Mouse (Mus musculus) limb, embryonic 13.5 days (tissue): ENCODE data around the gene Pdgfa. TPM values are rescaled to one million over a fixed set of nuclear protein-coding genes. Genes with fewer than 3 reads are reported as not detected.

Experiments used
- ATAC-seq: fragments of 200-750 bp; cut with Nextera tagmentation; 2 replicates; pipeline ENCODE4 v1.8.0; 2017; ENCODE audit warnings: low read depth, moderate number of reproducible peaks, moderate TSS enrichment; ENCODE audit not compliant: low FRiP score
- H3K27ac ChIP-seq: fragments of 300-500 bp; sonication (generic); 2 replicates; pipeline ENCODE4 v1.5.1; 2015; ENCODE audit warnings: inconsistent platforms, mild to moderate bottlenecking, moderate library complexity
- H3K27me3 ChIP-seq: fragments of 300-500 bp; sonication (generic); 2 replicates; pipeline ENCODE4 v1.6.1; 2015; ENCODE audit warnings: mild to moderate bottlenecking, inconsistent platforms
- H3K36me3 ChIP-seq: fragments of 300-500 bp; sonication (generic); 2 replicates; pipeline ENCODE4 v1.6.1; 2015; ENCODE audit warnings: inconsistent platforms, mild to moderate bottlenecking, moderate library complexity
- H3K4me1 ChIP-seq: fragments of 300-500 bp; sonication (generic); 2 replicates; pipeline ENCODE4 v1.6.1; 2015; ENCODE audit warnings: inconsistent platforms
- H3K4me2 ChIP-seq: fragments of 300-500 bp; sonication (generic); replicated peaks from 2 replicates; pipeline ENCODE4 v1.6.1; 2015; ENCODE audit warnings: inconsistent platforms, mild to moderate bottlenecking, moderate library complexity
- H3K4me3 ChIP-seq: fragments of 300-500 bp; sonication (generic); 2 replicates; pipeline ENCODE4 v1.5.1; 2015; ENCODE audit warnings: moderate library complexity, mild to moderate bottlenecking, inconsistent platforms
- H3K9ac ChIP-seq: fragments of 300-500 bp; sonication (generic); 2 replicates; pipeline ENCODE4 v1.6.1; 2015; ENCODE audit warnings: mild to moderate bottlenecking, inconsistent platforms
- H3K9me3 ChIP-seq: fragments of 300-500 bp; sonication (generic); 2 replicates; pipeline ENCODE4 v1.6.1; 2016; ENCODE audit warnings: inconsistent platforms
- WGBS: fragments of 180-500 bp; shearing (Covaris S2); methylation state at CpG from one replicate; pipeline ENCODE4 v1.1.7; 2015; 5-methylcytosine and 5-hydroxymethylcytosine counted together
- polyA plus RNA-seq: library from polyadenylated mRNA; unstranded; fragments of >200 nt; fragmentation: Nextera tagmentation; extraction: Ambion mirVana; gene quantifications from 2 replicates; pipeline ENCODE4 v1.2.1, GENCODE M21; 2015

The Pdgfa gene
- polyA plus RNA-seq, 1 experiment from 2014 or later = 52.1 TPM

- H3K9me3 ChIP-seq = no peaks in the 10 kb centered on the region
- under 1% methylated on average over 48 of the region's 48 CpGs for WGBS
- peak overlapping the region; percentile 96 for H3K4me2 ChIP-seq
- H3K27me3 ChIP-seq = peaks cover 89% of the 10 kb centered on the region
- H3K36me3 ChIP-seq = no peaks in the 10 kb centered on the region
- H3K4me1 ChIP-seq = peaks cover 67% of the 10 kb centered on the region
- peak overlapping the region; percentile 81 for H3K9ac ChIP-seq
- peak overlapping the region; percentile 79; the same call in 1 of the 2 replicates for H3K27ac ChIP-seq
- peak overlapping the region; percentile 72 for H3K4me3 ChIP-seq
- ATAC-seq = peak; percentile 7; the same call in 1 of the 2 replicates
Observed at GRCm38 (mm10) chr5:138994108-138994785, 2.9 kb downstream of the Pdgfa start.

- H3K4me3 ChIP-seq = peak overlapping the region; percentile 72
- peak overlapping the region; percentile 79; the same call in 1 of the 2 replicates for H3K27ac ChIP-seq
- no peak for ATAC-seq
- H3K4me2 ChIP-seq = peak overlapping the region; percentile 96
- peaks cover 67% of the 10 kb centered on the region for H3K4me1 ChIP-seq
- no peaks in the 10 kb centered on the region for H3K9me3 ChIP-seq
- H3K27me3 ChIP-seq = peaks cover 89% of the 10 kb centered on the region
- H3K36me3 ChIP-seq = no peaks in the 10 kb centered on the region
- peak overlapping the region; percentile 81 for H3K9ac ChIP-seq
- 0% methylated on average over 40 of the region's 40 CpGs for WGBS
Observed at GRCm38 (mm10) chr5:138993371-138994107, 3.6 kb downstream of the Pdgfa start.

GRCm38 (mm10) chr5:138992611-138993370, 4.4 kb downstream of the Pdgfa start:
- peak overlapping the region; percentile 72 for H3K4me3 ChIP-seq
- no peaks in the 10 kb centered on the region for H3K9me3 ChIP-seq
- H3K27ac ChIP-seq = no peak overlapping the region
- peaks cover 67% of the 10 kb centered on the region for H3K4me1 ChIP-seq
- H3K9ac ChIP-seq = peak overlapping the region; percentile 81
- ATAC-seq = no peak
- WGBS = 1% methylated on average over 58 of the region's 59 CpGs
- no peaks in the 10 kb centered on the region; the same call in 1 of the 2 replicates for H3K36me3 ChIP-seq
- peaks cover 84% of the 10 kb centered on the region for H3K27me3 ChIP-seq
- peak overlapping the region; percentile 96 for H3K4me2 ChIP-seq

DNA sequence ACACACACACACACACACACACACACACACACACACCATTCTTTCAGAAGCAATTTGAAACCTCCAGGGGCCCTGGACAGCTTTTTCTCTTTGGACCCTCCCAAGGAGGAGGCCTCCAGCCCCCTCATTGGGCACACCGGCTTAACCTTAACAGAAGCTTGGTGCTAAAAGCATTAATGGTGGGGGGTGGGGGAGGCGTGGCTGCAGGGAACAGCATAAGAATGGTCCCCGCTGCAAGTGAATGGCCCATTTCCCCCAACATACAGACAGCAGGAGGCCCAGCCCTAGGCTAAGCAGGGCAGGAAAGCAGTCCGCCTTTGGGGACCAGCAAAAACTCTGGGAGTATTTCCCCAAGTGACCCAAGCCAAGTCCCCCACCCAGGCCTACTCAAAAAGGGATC, 5.4 kb downstream of the Pdgfa start:
- Histone ChIP-seq H3K4me2 (peak overlapping the region; percentile 96), H3K36me3 (peaks cover 9% of the 10 kb centered on the region; the same call in 1 of the 2 replicates), H3K27me3 (peaks cover 80% of the 10 kb centered on the region), H3K9ac (no peak overlapping the region), H3K4me1 (peaks cover 59% of the 10 kb centered on the region), H3K27ac (no peak overlapping the region), H3K4me3 (peak overlapping the region; percentile 72; the same call in 1 of the 2 replicates), H3K9me3 (no peaks in the 10 kb centered on the region)
- no peak for ATAC-seq
- whole genome bisulfite sequencing = 28% methylated on average over 4 of the region's 4 CpGs

- Histone ChIP-seq H3K4me2 (peak overlapping the region; percentile 96), H3K9me3 (no peaks in the 10 kb centered on the region), H3K4me3 (no peak overlapping the region), H3K27ac (no peak overlapping the region), H3K36me3 (peaks cover 11% of the 10 kb centered on the region; the same call in 1 of the 2 replicates), H3K4me1 (peaks cover 50% of the 10 kb centered on the region), H3K27me3 (peaks cover 72% of the 10 kb centered on the region), H3K9ac (no peak overlapping the region)
- WGBS = 67% methylated on average over 7 of the region's 7 CpGs
- ATAC-seq = no peak
Observed at GRCm38 (mm10) chr5:138990659-138991380, 6.3 kb downstream of the Pdgfa start.

GRCm38 (mm10) chr5:138989567-138989966, 7.6 kb downstream of the Pdgfa start:
- Histone ChIP-seq H3K27ac (no peak overlapping the region), H3K36me3 (peaks cover 23% of the 10 kb centered on the region), H3K4me3 (no peak overlapping the region), H3K9me3 (no peaks in the 10 kb centered on the region), H3K9ac (no peak overlapping the region), H3K27me3 (peaks cover 70% of the 10 kb centered on the region), H3K4me1 (peaks cover 47% of the 10 kb centered on the region), H3K4me2 (no peak overlapping the region)
- WGBS = 79% methylated on average over 6 of the region's 6 CpGs
- no peak for ATAC-seq

GRCm38 (mm10) chr5:138988764-138989163, 8.4 kb downstream of the Pdgfa start:
- Histone ChIP-seq H3K9ac (peak overlapping the region; percentile 25; the same call in 1 of the 2 replicates), H3K4me3 (no peak overlapping the region), H3K27ac (peak overlapping the region; percentile 3; the same call in 1 of the 2 replicates), H3K9me3 (no peaks in the 10 kb centered on the region), H3K27me3 (peaks cover 62% of the 10 kb centered on the region), H3K36me3 (peaks cover 31% of the 10 kb centered on the region), H3K4me1 (peaks cover 39% of the 10 kb centered on the region), H3K4me2 (peak overlapping the region; percentile 14)
- WGBS = 44% methylated on average over 9 of the region's 9 CpGs
- ATAC-seq = no peak

GRCm38 (mm10) chr5:138987994-138988393, 9.2 kb downstream of the Pdgfa start:
- Histone ChIP-seq H3K36me3 (peaks cover 39% of the 10 kb centered on the region), H3K4me3 (no peak overlapping the region), H3K9ac (no peak overlapping the region), H3K27me3 (peaks cover 54% of the 10 kb centered on the region), H3K4me1 (peaks cover 31% of the 10 kb centered on the region), H3K9me3 (no peaks in the 10 kb centered on the region), H3K27ac (no peak overlapping the region; the same call in 1 of the 2 replicates), H3K4me2 (no peak overlapping the region)
- ATAC-seq = no peak
- WGBS = 65% methylated on average over 10 of the region's 10 CpGs

DNA sequence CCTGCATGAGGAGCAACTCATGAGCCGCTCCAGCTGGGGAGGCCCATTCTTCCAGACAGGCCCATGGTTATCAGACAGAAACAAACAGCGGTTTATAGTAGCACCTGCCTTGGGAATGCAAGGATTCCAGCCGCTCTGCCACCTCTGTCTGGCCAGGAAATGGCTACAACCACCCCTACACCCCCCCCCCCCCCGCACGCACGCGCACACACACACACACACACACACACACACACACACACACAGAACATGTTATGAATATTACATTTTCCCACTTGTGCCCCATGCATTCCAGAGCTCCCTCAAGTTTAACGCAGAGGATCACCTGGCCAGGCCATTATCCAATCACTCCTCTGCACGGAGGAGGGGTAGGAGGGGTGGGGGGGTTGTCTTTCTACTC, 15.2 kb downstream of the Pdgfa start:
- H3K4me2 ChIP-seq = no peak overlapping the region
- H3K9ac ChIP-seq = no peak overlapping the region
- H3K4me3 ChIP-seq = no peak overlapping the region
- 65% methylated on average over 9 of the region's 9 CpGs for WGBS
- no peak for ATAC-seq
- H3K27me3 ChIP-seq = 0 out of 2 replicates have a peak, but pooled peaks cover 3% of the 10 kb centered on the region
- H3K4me1 ChIP-seq = peaks cover 28% of the 10 kb centered on the region
- no peaks in the 10 kb centered on the region for H3K9me3 ChIP-seq
- no peak overlapping the region for H3K27ac ChIP-seq
- H3K36me3 ChIP-seq = peaks cover 45% of the 10 kb centered on the region

- no peak overlapping the region for H3K4me3 ChIP-seq
- WGBS = 83% methylated on average over 9 of the region's 9 CpGs
- no peak for ATAC-seq
- H3K4me1 ChIP-seq = peaks cover 28% of the 10 kb centered on the region
- H3K27ac ChIP-seq = no peak overlapping the region
- H3K9me3 ChIP-seq = no peaks in the 10 kb centered on the region
- no peaks in the 10 kb centered on the region for H3K27me3 ChIP-seq
- no peak overlapping the region for H3K9ac ChIP-seq
- peaks cover 41% of the 10 kb centered on the region for H3K36me3 ChIP-seq
- H3K4me2 ChIP-seq = no peak overlapping the region
Observed at GRCm38 (mm10) chr5:138980608-138981007, 16.6 kb downstream of the Pdgfa start.

GRCm38 (mm10) chr5:138979840-138980239, 17.3 kb downstream of the Pdgfa start:
- H3K27me3 ChIP-seq = no peaks in the 10 kb centered on the region
- H3K36me3 ChIP-seq = peaks cover 38% of the 10 kb centered on the region
- peaks cover 28% of the 10 kb centered on the region for H3K4me1 ChIP-seq
- H3K4me3 ChIP-seq = no peak overlapping the region
- no peaks in the 10 kb centered on the region for H3K9me3 ChIP-seq
- H3K9ac ChIP-seq = no peak overlapping the region
- ATAC-seq = no peak
- no peak overlapping the region for H3K4me2 ChIP-seq
- 50% methylated on average over 8 of the region's 8 CpGs for WGBS
- no peak overlapping the region for H3K27ac ChIP-seq
